Mouse (Mus musculus) left cerebral cortex, postnatal 25 days (tissue): ENCODE results near the gene Rasgef1c. TPM values are rescaled to one million over a fixed set of nuclear protein-coding genes. Genes with fewer than 3 reads are reported as not detected.

Experiments used
- DNase-seq, 2 experiments: peaks; one replicate each; pipeline ENCODE4 v3.0.0; 2022; ENCODE audit warnings: low spot score in 2 of 2, mixed read lengths in 1 of 2
- intact Hi-C: fragments of 180-260 bp; cut with DNase I; formaldehyde crosslinking; loops from one replicate; pipeline ENCODE4 v1.15.1; 2025
- total RNA-seq, 2 experiments: library from RNA; stranded (reverse); gene quantifications; 2 replicates each; pipeline ENCODE4 v1.2.3; 2021

Rasgef1c gene
- total RNA-seq, 2 experiments from 2014 or later, result 36.6 to 46.4 TPM

DNA sequence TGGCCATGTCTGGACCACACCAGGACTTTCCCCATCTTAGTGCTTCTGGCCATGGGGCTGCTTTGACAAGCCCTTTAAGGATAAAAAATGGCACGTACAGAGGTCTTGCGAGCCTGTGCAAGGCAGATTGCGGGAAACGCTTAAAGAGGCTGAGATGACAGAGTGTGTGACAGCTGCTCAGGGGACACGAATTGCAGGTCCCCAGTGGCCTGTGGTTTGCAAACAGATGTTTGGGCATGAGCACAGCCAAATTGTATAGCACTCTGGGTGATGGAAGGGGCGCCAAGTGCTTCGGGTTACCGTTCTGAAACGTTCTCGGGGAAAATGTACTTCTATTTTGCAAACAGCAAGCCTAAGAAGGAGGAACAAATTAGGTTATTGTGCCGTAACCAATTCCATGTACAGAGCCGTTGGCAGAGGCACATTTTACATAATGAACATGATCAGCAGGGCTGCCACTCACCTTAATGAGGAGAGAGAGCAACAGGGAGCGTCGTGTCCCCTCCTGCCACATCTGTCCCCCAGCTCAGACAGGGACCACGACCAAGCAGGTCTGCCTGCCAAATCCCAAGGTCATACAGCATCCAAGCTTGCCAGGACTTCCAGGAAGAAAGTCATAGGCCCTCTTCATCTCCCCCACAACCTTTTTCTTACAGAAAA, 17.0 kb downstream of the Rasgef1c start:
- intact Hi-C loops, result no loop called here

GRCm38 (mm10) chr11:49919304-49919703, 17.7 kb downstream of the Rasgef1c start:
- intact Hi-C loops, result no loop called here
- DNase-seq, result no peak

More for the DNA sequence above, 17.0 kb downstream of the Rasgef1c start:
- no peak for DNase-seq

GRCm38 (mm10) chr11:49923539-49923938, 21.9 kb downstream of the Rasgef1c start:
- intact Hi-C loops, result no loop called here
- no peak for DNase-seq

- no peak for DNase-seq
- intact Hi-C loops, result no loop called here
Observed at GRCm38 (mm10) chr11:49926183-49926582, 24.5 kb downstream of the Rasgef1c start.

- DNase-seq, result peak in 1 of 2 experiments; percentile 66
- intact Hi-C loops, result no loop called here
Observed at GRCm38 (mm10) chr11:49927169-49927568, 25.5 kb downstream of the Rasgef1c start.

- DNase-seq, result peak in 1 of 2 experiments; percentile 46
- intact Hi-C loops, result no loop called here
Observed at GRCm38 (mm10) chr11:49927670-49928069, 26.0 kb downstream of the Rasgef1c start.

DNA sequence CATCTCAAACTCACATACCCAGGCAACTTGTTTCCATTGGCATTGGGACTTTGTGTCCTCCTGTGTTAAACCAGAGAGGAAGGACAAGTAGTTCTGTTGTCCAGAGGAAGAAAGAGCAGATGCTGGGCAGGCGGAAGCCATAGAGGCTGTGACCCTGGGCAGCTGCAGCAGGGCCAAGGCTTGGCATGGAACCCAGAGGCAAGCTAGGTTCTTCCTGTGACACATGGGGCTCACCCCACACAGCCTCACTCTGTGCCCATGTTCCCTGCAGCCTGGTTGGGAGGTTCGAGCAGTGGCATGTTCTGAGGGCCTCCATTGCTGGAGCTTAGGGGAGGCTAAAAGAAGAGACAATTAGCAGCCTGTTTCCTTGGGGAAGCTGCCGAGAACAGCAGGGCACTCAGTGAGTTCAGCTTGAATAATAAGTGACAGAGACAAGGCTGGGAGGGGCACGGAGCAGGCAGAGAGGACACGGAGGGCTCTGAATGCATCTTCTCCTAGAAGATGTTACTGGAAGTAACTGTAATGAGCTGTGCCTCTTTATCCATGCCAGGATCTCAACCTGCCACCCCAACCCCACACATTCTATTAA, 29.5 kb downstream of the Rasgef1c start:
- intact Hi-C loops, result no loop called here
- DNase-seq, result peak in 1 of 2 experiments; percentile 30

- intact Hi-C loops, result no loop called here
- no peak for DNase-seq
Observed at GRCm38 (mm10) chr11:49931853-49932252, 30.2 kb downstream of the Rasgef1c start.

DNA sequence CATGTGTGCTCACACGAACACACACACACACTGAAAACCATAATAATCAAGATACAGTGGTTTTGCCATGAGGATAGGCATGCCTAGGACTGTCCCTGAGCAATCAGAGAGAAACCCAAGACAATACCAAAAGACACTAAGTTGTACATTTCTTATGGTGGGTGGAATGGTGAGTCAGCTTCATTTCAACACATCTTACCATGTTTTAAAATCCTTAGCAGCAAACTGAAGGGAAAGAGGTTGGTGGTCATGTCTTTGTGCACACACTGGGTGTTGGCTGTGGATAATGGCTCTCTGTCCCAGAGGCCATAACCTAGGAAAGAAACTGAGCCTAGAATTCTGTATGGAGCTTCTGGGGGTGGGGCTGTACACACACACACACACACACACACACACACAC, 32.2 kb downstream of the Rasgef1c start:
- intact Hi-C loops, result no loop called here
- DNase-seq, result peak in 1 of 2 experiments; percentile 63

GRCm38 (mm10) chr11:49934322-49934721, 32.7 kb downstream of the Rasgef1c start:
- intact Hi-C loops, result no loop called here

GRCm38 (mm10) chr11:49936458-49936857, 34.8 kb downstream of the Rasgef1c start:
- intact Hi-C loops, result loop anchor here (1.0 kb wide), 1 partner anchor 19 kb away; no protein-coding TSS in a partner anchor

More at GRCm38 (mm10) chr11:49934322-49934721, 32.7 kb downstream of the Rasgef1c start:
- DNase-seq, result peak in 1 of 2 experiments; percentile 91

GRCm38 (mm10) chr11:49937779-49938178, 36.1 kb downstream of the Rasgef1c start:
- intact Hi-C loops, result no loop called here
- peak in 1 of 2 experiments; percentile 72 for DNase-seq

More at GRCm38 (mm10) chr11:49936458-49936857, 34.8 kb downstream of the Rasgef1c start:
- peak in 1 of 2 experiments; percentile 88 for DNase-seq

DNA sequence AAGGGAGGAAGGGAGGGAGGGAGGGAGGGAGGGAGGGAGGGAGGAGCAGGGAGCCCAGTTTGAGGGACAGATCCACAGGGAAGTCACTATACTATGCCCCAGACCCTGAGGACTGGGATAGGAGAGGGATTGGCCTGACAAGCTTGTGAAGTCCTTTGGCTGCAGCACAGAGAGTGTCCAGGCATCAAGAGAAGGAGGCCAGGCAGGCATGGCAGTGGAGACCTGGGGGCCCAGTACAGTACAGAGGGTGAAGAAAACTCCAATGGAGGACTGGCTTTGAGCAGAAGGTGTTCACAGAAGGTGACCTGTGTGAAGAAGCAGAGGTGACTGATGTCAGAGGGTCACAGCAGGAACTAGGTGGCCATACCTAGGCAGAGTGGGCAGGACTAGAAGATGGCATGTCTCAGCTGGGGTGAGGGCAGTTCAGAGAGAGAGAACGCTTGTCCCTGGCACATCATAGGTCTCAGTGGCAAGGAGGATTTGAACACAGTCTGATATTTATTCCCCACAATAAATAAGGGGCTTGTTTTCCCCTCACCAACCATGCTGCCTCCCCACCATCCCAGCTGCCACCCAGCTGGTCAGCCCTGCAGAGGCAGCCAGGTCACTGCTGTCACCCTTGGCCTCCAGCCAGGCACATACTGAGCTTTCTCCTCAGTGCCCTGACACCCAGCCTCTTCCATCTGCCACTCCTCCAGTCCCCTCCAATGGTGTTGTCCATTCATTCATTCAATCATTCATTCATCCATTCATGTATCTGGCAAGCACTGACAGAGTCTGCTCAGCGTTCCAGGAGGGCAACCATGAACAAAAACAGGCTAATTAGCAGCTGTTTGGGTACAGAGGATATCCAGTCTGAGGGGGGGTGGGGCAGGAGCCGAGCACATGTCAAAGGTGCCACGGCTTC, 36.9 kb downstream of the Rasgef1c start:
- intact Hi-C loops, result no loop called here
- DNase-seq, result peak in 1 of 2 experiments; percentile 59

- peak in 1 of 2 experiments; percentile 66 for DNase-seq
- intact Hi-C loops, result no loop called here
Observed at GRCm38 (mm10) chr11:49942841-49943240, 41.2 kb downstream of the Rasgef1c start.

DNA sequence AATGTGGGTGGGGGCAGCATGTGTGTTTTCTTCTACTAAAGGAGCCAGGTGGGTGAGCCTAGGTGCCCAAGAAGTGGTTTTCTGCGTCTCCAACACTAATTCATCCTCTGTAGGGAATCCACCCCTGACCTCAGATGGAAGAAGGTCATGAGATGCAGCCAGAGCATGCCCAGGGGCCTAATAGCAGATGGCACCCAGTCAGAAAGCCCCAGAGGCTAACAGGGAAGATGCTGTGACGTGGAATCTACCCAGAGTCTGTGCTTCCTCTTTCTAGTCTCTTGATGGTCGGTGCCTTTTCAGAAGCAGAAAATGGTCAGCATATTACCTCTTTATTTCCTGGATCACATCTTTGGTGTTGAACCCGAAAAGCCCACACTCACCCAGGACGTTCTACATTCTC, 42.3 kb downstream of the Rasgef1c start:
- intact Hi-C loops, result no loop called here
- no peak for DNase-seq

- peak in 1 of 2 experiments; percentile 70 for DNase-seq
- intact Hi-C loops, result no loop called here
Observed at GRCm38 (mm10) chr11:49945726-49946125, 44.1 kb downstream of the Rasgef1c start.

DNA sequence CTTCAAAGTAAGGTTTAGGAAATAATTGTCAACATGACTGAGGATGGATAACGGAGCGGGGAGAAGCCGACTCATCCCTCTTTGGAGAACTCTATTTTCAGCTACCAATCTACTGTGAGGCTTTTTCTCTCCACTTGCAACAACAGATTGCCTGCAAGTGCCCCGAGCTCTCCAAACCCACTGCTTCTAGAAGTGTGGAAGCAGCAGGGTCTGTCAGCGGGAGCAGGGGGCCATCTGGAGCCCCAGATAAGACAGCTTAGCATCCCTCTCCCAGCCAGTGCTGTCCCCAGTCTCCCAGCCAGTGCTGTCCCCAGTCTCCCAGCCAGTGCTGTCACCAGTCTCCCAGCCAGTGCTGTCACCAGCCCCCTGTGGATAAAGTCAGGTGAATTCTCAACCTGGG, 48.2 kb downstream of the Rasgef1c start:
- DNase-seq, result peak in 1 of 2 experiments; percentile 75
- intact Hi-C loops, result no loop called here

DNA sequence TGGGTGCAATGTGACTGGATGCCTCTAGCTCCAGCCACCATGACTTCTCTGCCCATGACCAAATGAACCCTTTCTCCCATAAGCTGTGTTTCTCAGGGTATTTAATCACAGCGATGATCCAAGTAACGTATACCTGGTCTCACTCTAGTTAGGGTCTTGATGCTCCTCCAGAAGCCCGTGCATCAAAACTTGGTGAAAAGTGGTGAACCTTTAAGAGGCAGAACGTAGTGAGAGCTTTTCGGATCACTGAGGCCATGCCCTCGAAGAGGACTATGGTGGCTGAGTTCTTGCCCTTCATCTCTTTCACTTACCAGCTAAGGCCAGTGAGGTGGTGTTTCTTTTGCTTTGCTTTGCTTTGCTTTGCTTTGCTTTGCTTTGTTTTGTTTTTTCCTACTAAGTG, 52.0 kb downstream of the Rasgef1c start:
- intact Hi-C loops, result no loop called here
- DNase-seq, result no peak

- intact Hi-C loops, result loop anchor here (1.0 to 5.0 kb wide), 3 partner anchors 19 to 303 kb away; partner anchors contain the start of gene Rasgef1c
- peak; percentile 72 to 87 for DNase-seq
Observed at GRCm38 (mm10) chr11:49955577-49956261, 54.1 kb downstream of the Rasgef1c start.
